Mouse (Mus musculus) thymus, adult 2 months (tissue): ENCODE data around the gene Parva. TPM values are rescaled to one million over a fixed set of nuclear protein-coding genes. Genes with fewer than 3 reads are reported as not detected.

Experiments
- DNase-seq: peaks from one replicate; pipeline ENCODE4 v3.0.0; 2021
- H3K27ac ChIP-seq: fragments of 200-500 bp; 2 replicates; pipeline ENCODE4 v1.5.1; 2012; ENCODE audit warnings: low read length, control low read depth; ENCODE audit not compliant: control insufficient read depth, insufficient read depth
- H3K27me3 ChIP-seq: fragments of 200-500 bp; 2 replicates; pipeline ENCODE4 v1.6.1; 2012; ENCODE audit warnings: mild to moderate bottlenecking, low read length, moderate library complexity, mixed read lengths; ENCODE audit not compliant: control insufficient read depth, insufficient read depth
- H3K36me3 ChIP-seq: fragments of 200-500 bp; 2 replicates; pipeline ENCODE4 v1.6.1; 2012; ENCODE audit warnings: mild to moderate bottlenecking, low read length, moderate library complexity; ENCODE audit not compliant: control insufficient read depth, insufficient read depth
- H3K4me1 ChIP-seq: fragments of 200-500 bp; replicated peaks from 2 replicates; pipeline ENCODE4 v1.6.1; 2012; ENCODE audit warnings: low read length; ENCODE audit not compliant: control insufficient read depth, insufficient read depth
- H3K4me3 ChIP-seq: fragments of 200-500 bp; 2 replicates; pipeline ENCODE4 v1.5.1; 2012; ENCODE audit warnings: mild to moderate bottlenecking, low read length, control low read depth, moderate library complexity; ENCODE audit not compliant: control insufficient read depth, insufficient read depth
- CTCF ChIP-seq: fragments of 200-500 bp; IDR thresholded peaks from 2 replicates; pipeline ENCODE4 v1.5.1; 2012; ENCODE audit warnings: mild to moderate bottlenecking, control low read depth, low read length, moderate library complexity, borderline replicate concordance; ENCODE audit not compliant: control insufficient read depth, poor library complexity, insufficient read depth; ENCODE audit errors: extremely low read depth
- POLR2A ChIP-seq: fragments of 200-500 bp; IDR thresholded peaks from 2 replicates; pipeline ENCODE4 v1.6.1; 2012; ENCODE audit warnings: mild to moderate bottlenecking, low read length, control low read depth, moderate library complexity; ENCODE audit not compliant: control insufficient read depth, poor library complexity, insufficient read depth; ENCODE audit errors: extremely low read depth
- WGBS: fragments of 180-500 bp; shearing (Covaris S2); methylation state at CpG from one replicate; pipeline ENCODE4 v1.1.7; 2018; 5-methylcytosine and 5-hydroxymethylcytosine counted together
- polyA plus RNA-seq: library from polyadenylated mRNA; depleted of rRNA; stranded (reverse); fragments of >200 nt; gene quantifications from 2 replicates; pipeline ENCODE4 v1.2.3, GENCODE M21; 2012

Gene Parva
- polyA plus RNA-seq, 1 experiment: 6.6 TPM

DNA sequence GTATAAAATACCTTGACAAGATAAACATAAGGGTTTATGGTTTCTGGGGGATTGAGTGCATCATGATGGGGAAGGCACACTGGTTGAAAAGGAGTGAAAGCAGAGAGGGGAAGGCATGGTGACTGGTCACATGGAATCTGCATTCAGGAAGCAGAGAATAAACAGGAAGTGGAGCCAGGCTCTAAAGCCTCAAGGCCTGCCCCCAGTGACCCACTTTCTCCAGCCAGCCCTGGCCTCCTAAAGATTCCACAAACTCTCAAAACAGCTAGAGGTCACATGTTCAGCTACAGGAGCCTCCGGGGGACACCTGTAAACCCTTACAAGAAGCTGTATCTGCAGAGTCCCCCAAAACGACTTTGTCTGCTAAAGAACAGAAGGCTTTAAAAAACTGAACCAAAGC is 22.2 kb upstream of the Parva start:
- TF ChIP-seq CTCF (no peak), POLR2A (no peak)
- no peak for DNase-seq
- Histone ChIP-seq H3K27me3 (no peaks in the 10 kb centered on the region), H3K4me1 (peaks cover 3% of the 10 kb centered on the region; the same call in 1 of the 2 replicates), H3K36me3 (no peaks in the 10 kb centered on the region), H3K27ac (no peak overlapping the region), H3K4me3 (no peak overlapping the region)
- 40% methylated on average over 2 of the region's 2 CpGs for WGBS

DNA sequence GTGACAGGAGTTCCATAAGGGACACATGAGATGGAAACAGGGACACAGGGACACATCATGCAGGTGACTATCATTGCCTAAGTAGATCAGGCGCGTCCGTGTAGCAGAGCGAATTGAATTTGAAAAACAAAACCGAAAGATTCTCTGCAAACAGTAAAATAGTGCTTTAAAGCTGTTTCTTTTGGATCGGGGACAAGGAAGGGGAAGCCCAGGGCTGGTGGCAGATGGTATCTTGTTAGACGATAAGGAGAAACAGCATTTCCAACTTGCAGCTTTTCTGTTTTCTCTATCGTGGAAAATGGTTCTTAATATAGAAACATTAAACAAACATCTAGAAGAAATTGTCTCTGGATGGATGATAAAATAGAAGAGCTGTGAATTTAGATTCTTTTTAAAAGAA is 21.7 kb upstream of the Parva start:
- Histone ChIP-seq H3K27ac (no peak overlapping the region), H3K27me3 (no peaks in the 10 kb centered on the region), H3K4me1 (peaks cover 3% of the 10 kb centered on the region; the same call in 1 of the 2 replicates), H3K4me3 (no peak overlapping the region), H3K36me3 (no peaks in the 10 kb centered on the region)
- WGBS: 54% methylated on average over 8 of the region's 8 CpGs
- TF ChIP-seq POLR2A: no peak
- TF ChIP-seq CTCF: no peak
- no peak for DNase-seq

DNA sequence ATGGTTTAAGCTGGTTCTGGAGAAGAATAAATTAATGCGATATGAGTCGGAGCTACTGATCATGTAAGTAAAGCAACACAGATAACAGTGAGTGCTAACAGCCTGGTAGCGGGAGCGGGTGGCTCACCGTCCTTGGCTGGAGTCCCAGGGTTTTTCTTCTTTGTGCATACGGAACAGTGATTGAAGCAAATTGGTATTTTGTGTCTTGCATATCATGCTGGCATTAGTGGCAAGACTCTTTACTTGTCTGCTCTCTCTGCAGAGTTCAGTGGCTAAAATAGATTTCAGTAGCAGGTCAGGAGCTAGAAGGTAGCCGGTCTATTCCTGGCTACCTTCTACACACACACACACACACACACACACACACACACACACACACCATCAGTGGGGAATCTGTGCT is 19.7 kb upstream of the Parva start:
- Histone ChIP-seq H3K27me3 (no peaks in the 10 kb centered on the region), H3K4me3 (no peak overlapping the region), H3K27ac (no peak overlapping the region), H3K4me1 (peaks cover 3% of the 10 kb centered on the region; the same call in 1 of the 2 replicates), H3K36me3 (no peaks in the 10 kb centered on the region)
- no peak for DNase-seq
- TF ChIP-seq CTCF (no peak), POLR2A (no peak)
- WGBS: 90% methylated on average over 7 of the region's 7 CpGs

DNA sequence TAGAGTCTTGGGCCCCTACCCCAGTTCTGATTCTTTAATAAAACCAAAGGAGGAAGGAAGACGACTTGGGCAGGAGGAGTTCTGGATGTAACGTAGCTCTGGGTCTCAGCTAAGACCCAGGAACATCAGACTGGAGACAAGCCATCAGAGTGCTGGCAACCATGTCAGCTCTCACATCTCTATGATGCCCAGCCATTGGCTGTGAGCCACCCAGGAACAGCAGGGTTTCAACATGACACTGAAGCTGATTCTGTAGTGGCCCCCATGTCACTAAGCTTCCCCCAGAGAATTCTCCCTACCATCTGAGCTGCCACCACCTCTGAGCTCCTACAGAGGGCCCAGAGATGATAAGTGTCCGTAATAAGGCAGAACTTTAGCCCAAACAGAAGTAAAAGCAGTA is 17.3 kb upstream of the Parva start:
- peaks cover 2% of the 10 kb centered on the region; the same call in 1 of the 2 replicates for H3K4me1 ChIP-seq
- 76% methylated on average over 3 of the region's 3 CpGs for WGBS
- DNase-seq: no peak
- H3K27ac ChIP-seq: no peak overlapping the region
- no peaks in the 10 kb centered on the region for H3K27me3 ChIP-seq
- no peak for TF ChIP-seq CTCF
- no peak for TF ChIP-seq POLR2A
- no peak overlapping the region for H3K4me3 ChIP-seq
- H3K36me3 ChIP-seq: no peaks in the 10 kb centered on the region

DNA sequence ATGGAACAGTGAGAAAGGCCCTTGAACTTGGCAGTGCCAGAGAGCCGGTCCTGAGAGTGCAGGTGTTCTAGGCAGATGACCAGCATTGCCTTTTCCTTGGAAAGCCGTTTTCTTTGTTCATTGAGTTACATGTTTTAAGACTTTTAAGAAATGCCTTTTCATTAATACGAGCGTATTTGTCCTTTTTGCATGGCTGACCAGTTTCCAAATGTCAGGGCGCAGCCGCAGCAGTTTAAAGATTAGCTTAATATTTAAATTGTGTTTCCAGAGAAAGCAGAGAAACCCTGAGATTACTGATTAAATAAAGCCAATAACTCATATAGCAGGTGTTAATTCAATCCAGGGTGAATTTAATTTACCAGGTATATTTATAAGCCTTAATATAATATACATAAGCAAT is 14.0 kb upstream of the Parva start:
- DNase-seq: no peak
- no peaks in the 10 kb centered on the region for H3K27me3 ChIP-seq
- H3K4me1 ChIP-seq: peaks cover 11% of the 10 kb centered on the region
- TF ChIP-seq CTCF (no peak), POLR2A (no peak)
- H3K4me3 ChIP-seq: no peak overlapping the region
- no peak overlapping the region for H3K27ac ChIP-seq
- no peaks in the 10 kb centered on the region for H3K36me3 ChIP-seq
- WGBS: 97% methylated on average over 6 of the region's 6 CpGs

DNA sequence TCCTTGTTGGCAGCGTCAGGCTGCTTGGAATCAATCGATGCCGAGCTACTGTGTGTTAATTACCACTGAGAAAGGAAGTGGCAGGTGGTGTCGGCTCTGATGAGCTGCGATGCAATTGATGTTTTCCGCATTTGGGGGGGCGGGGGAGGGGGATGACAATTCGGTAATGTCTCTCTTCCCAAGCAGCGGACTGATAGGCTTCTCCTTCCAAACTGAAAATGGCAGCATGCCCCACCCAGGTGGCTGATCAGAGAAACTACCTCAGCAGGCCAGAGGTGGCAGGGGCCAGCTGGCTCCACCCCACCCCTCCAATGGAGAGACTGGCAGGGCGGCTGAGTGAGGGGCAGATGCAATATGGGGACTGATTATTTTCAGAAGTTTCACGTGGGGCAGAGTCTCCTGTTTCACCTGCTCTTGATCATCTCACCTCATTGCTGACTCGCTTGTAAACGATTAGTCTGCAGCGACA is 11.2 kb upstream of the Parva start:
- DNase-seq: no peak
- Histone ChIP-seq H3K4me1 (peaks cover 11% of the 10 kb centered on the region), H3K27ac (no peak overlapping the region), H3K27me3 (no peaks in the 10 kb centered on the region), H3K4me3 (no peak overlapping the region), H3K36me3 (no peaks in the 10 kb centered on the region)
- TF ChIP-seq POLR2A (no peak), CTCF (no peak)
- 19% methylated on average over 14 of the region's 14 CpGs for WGBS
